Mouse (Mus musculus): ENCODE data around the gene Tmem102.

The Tmem102 gene

GRCm38 (mm10) chr11:69758090-69758456 is 47.4 kb downstream of the Tmem102 start:
- peak; percentile 95 for DNase-seq (ENCODE audit: low spot score in 2 of 2)

DNA sequence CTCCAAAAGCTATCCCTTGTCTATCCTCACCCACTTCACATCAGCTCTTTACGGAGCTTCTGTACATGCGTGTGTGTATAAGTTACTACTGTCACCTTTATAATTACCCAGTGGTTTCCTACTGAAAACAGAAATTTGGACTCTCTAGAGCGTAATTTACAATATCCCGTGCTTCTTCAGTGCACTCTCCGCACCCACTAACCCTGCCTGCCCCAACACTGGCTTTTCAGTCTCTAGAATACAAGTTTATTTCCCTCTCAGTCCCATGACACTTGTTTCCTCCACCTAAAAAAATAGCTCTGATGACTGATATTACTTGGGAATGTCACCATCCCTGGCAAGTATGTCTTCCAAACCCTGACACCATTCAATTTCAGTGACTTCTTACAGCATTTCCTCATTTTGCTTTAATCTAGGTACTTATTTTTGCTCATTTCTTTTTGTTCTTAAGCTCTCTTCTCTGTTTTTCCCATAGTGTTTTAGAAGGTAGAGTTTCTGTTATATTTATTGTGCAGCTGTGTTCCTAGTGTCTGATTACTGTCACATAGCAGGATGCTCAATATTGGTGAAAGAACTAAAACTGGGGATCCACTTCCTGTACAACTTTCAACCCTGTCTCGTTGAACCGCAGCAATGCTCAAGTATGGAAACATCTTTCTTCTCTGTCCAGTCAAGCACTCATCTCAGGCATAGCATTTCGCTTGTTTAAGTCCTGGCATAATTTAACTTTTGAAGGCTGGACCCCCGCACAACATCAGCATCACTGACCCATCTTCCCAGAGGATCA is 47.9 kb downstream of the Tmem102 start:
- no peak for DNase-seq (ENCODE audit: low spot score in 2 of 2)

DNA sequence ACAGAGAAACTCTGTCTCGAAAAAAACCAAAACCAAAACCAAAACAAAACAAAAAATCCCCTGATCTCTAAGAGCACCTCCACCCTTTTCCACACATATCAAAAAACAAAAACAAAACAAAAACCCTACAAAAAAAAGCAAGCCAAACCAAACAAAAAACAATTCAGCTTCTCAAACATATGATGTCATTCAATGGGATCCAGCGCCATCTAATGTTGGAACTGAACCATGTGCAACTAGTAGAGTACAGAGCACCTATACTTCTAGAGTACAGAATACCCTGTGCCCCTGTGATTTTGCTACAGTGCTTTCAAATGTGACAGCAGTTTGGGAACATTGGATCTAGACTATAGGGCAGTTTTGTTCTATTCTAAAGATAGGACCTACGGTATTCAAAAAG is 50.7 kb downstream of the Tmem102 start:
- no peak for DNase-seq (ENCODE audit: low spot score in 2 of 2)

GRCm38 (mm10) chr11:69754233-69754632 is 51.2 kb downstream of the Tmem102 start:
- no peak for DNase-seq (ENCODE audit: low spot score in 2 of 2)
